Mouse (Mus musculus): ENCODE results near the gene Mlc1.

DNA sequence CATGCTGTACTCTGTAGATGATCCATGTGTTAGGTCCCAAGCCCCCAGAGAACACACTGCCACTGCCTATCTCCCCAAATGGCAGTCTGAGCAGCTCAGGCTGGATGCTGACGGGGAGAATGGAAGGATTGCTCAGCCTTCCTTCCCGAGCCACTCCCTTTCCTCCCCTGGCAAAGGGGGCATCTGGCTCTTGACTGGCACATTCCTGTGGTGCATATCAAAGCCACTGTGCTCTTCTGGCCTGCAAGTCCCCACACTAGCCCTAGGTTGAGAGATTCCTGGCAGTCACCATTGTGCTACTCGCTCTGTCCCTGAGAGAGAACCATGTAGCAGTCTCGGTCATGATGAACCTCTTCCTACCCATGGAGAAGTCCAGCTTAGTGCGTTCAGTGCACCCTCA is 29.0 kb upstream of the Mlc1 start:
- no peak for TF ChIP-seq CTCF (IDR thresholded peaks at IDR 0.05; ENCODE audit: low read depth)
- no peak for TF ChIP-seq EP300 (IDR thresholded peaks at IDR 0.05; ENCODE audit: low read depth)
